Mouse (Mus musculus) heart, adult 2 months (tissue): ENCODE data around the gene Tcf21. TPM values are rescaled to one million over a fixed set of nuclear protein-coding genes. Genes with fewer than 3 reads are reported as not detected.

Experiments
- DNase-seq, 2 experiments: peaks; one replicate each; pipeline ENCODE4 v3.0.0; 2021
- H3K27ac ChIP-seq: fragments of 200-600 bp; 2 replicates; pipeline ENCODE4 v1.8.1; 2022
- H3K27me3 ChIP-seq: fragments of 200-500 bp; 2 replicates; pipeline ENCODE4 v1.6.1; 2012; ENCODE audit warnings: mild to moderate bottlenecking, low read length, inconsistent platforms, mixed read lengths; ENCODE audit not compliant: control insufficient read depth, insufficient read depth
- H3K36me3 ChIP-seq: fragments of 200-500 bp; 2 replicates; pipeline ENCODE4 v1.6.1; 2012; ENCODE audit warnings: low read length, inconsistent platforms; ENCODE audit not compliant: control insufficient read depth, insufficient read depth
- H3K4me1 ChIP-seq: fragments of 200-500 bp; 2 replicates; pipeline ENCODE4 v1.6.1; 2011; ENCODE audit warnings: low read length; ENCODE audit not compliant: control insufficient read depth, insufficient read depth
- H3K4me3 ChIP-seq: fragments of 200-600 bp; 2 replicates; pipeline ENCODE4 v1.8.1; 2022
- H3K79me2 ChIP-seq: fragments of 200-500 bp; replicated peaks from 2 replicates; pipeline ENCODE4 v1.6.1; 2012; ENCODE audit warnings: mild to moderate bottlenecking, inconsistent platforms, low read length, moderate library complexity, mixed read lengths; ENCODE audit not compliant: control insufficient read depth, insufficient read depth
- H3K9ac ChIP-seq: fragments of 200-500 bp; 2 replicates; pipeline ENCODE4 v1.6.1; 2012; ENCODE audit warnings: low read depth, mild to moderate bottlenecking, control low read depth, inconsistent platforms, low read length, mixed read lengths
- CTCF ChIP-seq: fragments of 200-600 bp; IDR thresholded peaks from 2 replicates; pipeline ENCODE4 v1.8.1; 2022; ENCODE audit warnings: antibody characterized with exemption, mild to moderate bottlenecking, moderate library complexity
- EP300 ChIP-seq: fragments of 200-500 bp; IDR thresholded peaks from 2 replicates; pipeline ENCODE4 v1.6.1; 2011; ENCODE audit warnings: low read depth, low read length, control low read depth; ENCODE audit not compliant: insufficient read depth
- POLR2A ChIP-seq: fragments of 200-500 bp; IDR thresholded peaks from 2 replicates; pipeline ENCODE4 v1.6.1; 2011; ENCODE audit warnings: mild to moderate bottlenecking, low read depth, low read length, control low read depth; ENCODE audit not compliant: insufficient read depth
- WGBS: fragments of 180-500 bp; shearing (Covaris S2); methylation state at CpG from one replicate; pipeline ENCODE4 v1.1.7; 2018; 5-methylcytosine and 5-hydroxymethylcytosine counted together
- intact Hi-C: fragments of 180-260 bp; cut with DNase I; formaldehyde crosslinking; loops from one replicate; pipeline ENCODE4 v1.15.1; 2025
- polyA plus RNA-seq: library from polyadenylated mRNA; depleted of rRNA; stranded (reverse); fragments of >200 nt; gene quantifications from 2 replicates; pipeline ENCODE4 v1.2.3, GENCODE M21; 2012; rRNA removed
- total RNA-seq, 2 experiments: library from RNA; stranded (reverse); gene quantifications; 2 replicates each; pipeline ENCODE4 v1.2.3; 2021

Tcf21 gene
- total and polyA plus RNA-seq, 3 experiments, result 8.4 to 32.3 (median 9.6) TPM

DNA sequence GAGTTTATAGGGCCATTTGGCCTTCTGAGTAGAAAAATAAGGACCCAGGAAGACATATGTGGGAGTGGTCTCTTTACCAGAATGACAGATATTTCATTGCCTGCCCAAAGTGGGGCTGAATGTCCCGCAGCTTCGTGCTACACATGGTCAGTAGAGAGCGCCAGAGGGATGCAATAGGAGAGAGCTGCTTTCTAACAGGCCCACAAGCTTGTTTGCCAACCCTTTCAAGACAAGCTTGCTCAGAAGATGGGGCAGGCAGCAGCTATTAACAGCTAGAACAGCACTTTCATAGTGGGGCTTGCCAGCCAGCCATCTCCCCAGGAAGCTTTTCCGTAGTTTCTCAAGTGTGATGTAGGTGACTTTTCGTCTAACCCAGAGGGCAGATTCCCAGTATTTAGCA, 42.0 kb downstream of the Tcf21 start:
- TF ChIP-seq CTCF (peak; percentile 56), POLR2A (no peak), EP300 (no peak)
- no peaks in the 10 kb centered on the region for H3K79me2 ChIP-seq
- 18% methylated on average over 5 of the region's 5 CpGs for WGBS
- H3K27ac ChIP-seq, result no peak overlapping the region
- H3K27me3 ChIP-seq, result no peaks in the 10 kb centered on the region
- H3K4me3 ChIP-seq, result no peak overlapping the region
- H3K36me3 ChIP-seq, result no peaks in the 10 kb centered on the region
- intact Hi-C loops, result loop anchor here (5.0 kb wide), 2 partner anchors 161 to 201 kb away; no protein-coding TSS in a partner anchor
- no peak overlapping the region for H3K9ac ChIP-seq
- DNase-seq, result peak; percentile 22 to 33
- H3K4me1 ChIP-seq, result no peaks in the 10 kb centered on the region

DNA sequence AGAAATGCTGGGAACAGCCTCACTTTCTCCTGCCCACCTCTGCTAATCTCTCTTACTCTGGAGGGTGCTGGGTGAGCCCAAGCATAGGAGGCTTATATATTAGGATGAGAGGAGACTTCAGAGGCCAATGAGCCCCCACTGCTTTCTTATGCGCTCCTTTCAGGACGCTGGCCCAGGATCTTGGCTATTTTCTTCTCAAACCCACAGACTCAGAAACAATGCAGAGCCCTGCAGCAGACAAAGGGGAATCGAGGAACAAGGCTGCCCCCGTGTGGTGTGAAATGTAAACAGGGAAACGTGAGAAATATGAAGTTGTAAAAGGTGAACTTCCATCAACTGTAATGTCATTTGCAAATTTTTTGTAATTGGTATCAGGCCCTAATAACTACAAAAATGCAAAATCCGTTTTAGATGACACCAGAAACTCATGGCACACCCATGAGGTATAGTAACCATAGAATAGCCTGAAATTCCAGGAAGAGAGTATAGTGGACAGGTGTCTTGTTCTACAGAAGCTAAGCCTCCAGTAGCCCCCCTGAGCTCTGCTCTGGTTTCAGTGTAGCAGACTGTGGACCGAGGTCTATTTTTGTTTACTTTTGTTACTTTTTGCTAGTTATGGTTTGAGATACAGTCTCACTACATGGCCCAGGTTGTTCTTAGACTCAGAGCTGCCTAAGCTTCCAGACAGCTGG, 43.8 kb downstream of the Tcf21 start:
- H3K27me3 ChIP-seq, result no peaks in the 10 kb centered on the region
- intact Hi-C loops, result loop anchor here (5.0 kb wide), 2 partner anchors 159 to 199 kb away; no protein-coding TSS in a partner anchor

DNA sequence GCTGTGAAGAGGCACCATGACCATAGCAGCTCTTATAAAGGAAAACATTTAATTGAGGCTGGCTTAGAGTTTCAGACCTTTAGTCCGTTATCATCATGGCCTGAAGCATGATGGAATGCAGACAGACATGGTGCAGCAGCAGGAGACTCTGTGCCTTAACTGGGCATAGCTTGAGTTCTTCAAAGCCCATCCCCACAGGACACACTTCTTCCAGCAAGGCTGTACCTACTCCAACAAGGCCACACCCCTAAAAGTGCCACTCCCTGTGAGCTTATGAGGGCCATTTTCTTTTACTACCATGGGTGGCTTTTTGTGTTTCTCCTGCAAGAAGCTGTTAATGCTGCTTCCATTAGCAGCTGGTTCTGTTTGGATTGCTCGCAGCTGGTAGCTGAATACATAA, 44.5 kb downstream of the Tcf21 start:
- no peak overlapping the region for H3K27ac ChIP-seq
- no peaks in the 10 kb centered on the region for H3K36me3 ChIP-seq
- no peak overlapping the region for H3K4me3 ChIP-seq
- no peaks in the 10 kb centered on the region for H3K79me2 ChIP-seq
- WGBS, result 84% methylated on average over 2 of the region's 2 CpGs
- no peak for DNase-seq
- no peaks in the 10 kb centered on the region for H3K27me3 ChIP-seq
- no peaks in the 10 kb centered on the region for H3K4me1 ChIP-seq
- TF ChIP-seq EP300, result no peak
- no peak for TF ChIP-seq CTCF
- H3K9ac ChIP-seq, result no peak overlapping the region
- intact Hi-C loops, result loop anchor here (5.0 kb wide), 2 partner anchors 158 to 198 kb away; no protein-coding TSS in a partner anchor

More for the DNA sequence above, 43.8 kb downstream of the Tcf21 start:
- H3K9ac ChIP-seq, result no peak overlapping the region
- no peaks in the 10 kb centered on the region for H3K4me1 ChIP-seq
- DNase-seq, result peak; percentile 23 to 48
- no peak overlapping the region for H3K4me3 ChIP-seq
- WGBS, result 13% methylated on average over 7 of the region's 7 CpGs
- TF ChIP-seq CTCF (peak; percentile 73), POLR2A (no peak)
- H3K27ac ChIP-seq, result no peak overlapping the region
- no peaks in the 10 kb centered on the region for H3K36me3 ChIP-seq
- H3K79me2 ChIP-seq, result no peaks in the 10 kb centered on the region

DNA sequence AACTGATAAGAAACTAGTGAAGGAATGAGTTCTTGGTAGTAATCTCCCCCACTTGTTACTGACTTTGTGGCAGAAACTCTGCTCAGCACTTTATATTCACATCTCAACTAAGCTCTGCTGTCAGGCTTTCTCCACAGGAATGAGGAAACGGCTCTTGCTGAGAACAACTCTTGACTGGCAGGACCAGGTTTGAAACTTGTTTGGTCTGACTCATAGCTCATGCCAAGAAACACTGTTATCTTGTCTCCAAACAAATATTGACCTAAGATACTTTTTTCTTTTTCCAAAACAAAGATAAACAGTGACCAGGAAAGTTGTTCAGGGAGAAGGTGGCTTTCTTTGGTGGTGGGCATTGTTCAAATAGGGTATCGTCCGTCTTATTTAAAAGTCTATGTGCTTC, 45.3 kb downstream of the Tcf21 start:
- TF ChIP-seq CTCF, result no peak
- TF ChIP-seq EP300, result no peak
- TF ChIP-seq POLR2A, result no peak
- H3K4me3 ChIP-seq, result no peak overlapping the region
- no peak for DNase-seq
- no peaks in the 10 kb centered on the region for H3K79me2 ChIP-seq
- intact Hi-C loops, result loop anchor here (5.0 kb wide), 2 partner anchors 157 to 197 kb away; no protein-coding TSS in a partner anchor
- no peak overlapping the region for H3K27ac ChIP-seq
- H3K27me3 ChIP-seq, result no peaks in the 10 kb centered on the region
- WGBS, result 83% methylated on average over 3 of the region's 3 CpGs
- no peaks in the 10 kb centered on the region for H3K36me3 ChIP-seq
- no peak overlapping the region for H3K9ac ChIP-seq
- no peaks in the 10 kb centered on the region for H3K4me1 ChIP-seq

Other genes with a start within 250 kb of the Tcf21 start
- 10 to 100 TPM; 12.7 to 15.7 TPM for gene Slc2a12, start 175.2 kb downstream of the Tcf21 start, total RNA-seq
- gene Slc2a12, start 175.2 kb downstream of the Tcf21 start, polyA plus RNA-seq, result 5.0 and 7.7 TPM in 2 replicates
- 10 to 100 TPM; 20.8 to 23.0 TPM for gene Tbpl1, start 88.2 kb downstream of the Tcf21 start, total RNA-seq
- 15.1 and 15.3 TPM in 2 replicates for gene Tbpl1, start 88.2 kb downstream of the Tcf21 start, polyA plus RNA-seq